Mouse (Mus musculus) forebrain, embryonic 13.5 days (tissue): ENCODE measurements around the gene Kcnmb2. TPM values are rescaled to one million over a fixed set of nuclear protein-coding genes. Genes with fewer than 3 reads are reported as not detected.

ENCODE experiments used
- ATAC-seq: fragments of 200-750 bp; cut with Nextera tagmentation; 2 replicates; pipeline ENCODE4 v1.8.0; 2017
- H3K27ac ChIP-seq: fragments of 300-500 bp; sonication (generic); 2 replicates; pipeline ENCODE4 v1.5.1; 2015; ENCODE audit warnings: inconsistent platforms, mild to moderate bottlenecking, moderate library complexity
- H3K27me3 ChIP-seq: fragments of 300-500 bp; sonication (generic); 2 replicates; pipeline ENCODE4 v1.6.1; 2015; ENCODE audit warnings: mild to moderate bottlenecking, inconsistent platforms
- H3K36me3 ChIP-seq: fragments of 300-500 bp; sonication (generic); 2 replicates; pipeline ENCODE4 v1.6.1; 2015; ENCODE audit warnings: mild to moderate bottlenecking, inconsistent platforms; ENCODE audit not compliant: poor library complexity, severe bottlenecking
- H3K4me1 ChIP-seq: fragments of 300-500 bp; sonication (generic); 2 replicates; pipeline ENCODE4 v1.6.1; 2015; ENCODE audit warnings: inconsistent platforms
- H3K4me2 ChIP-seq: fragments of 300-500 bp; sonication (generic); 2 replicates; pipeline ENCODE4 v1.6.1; 2015; ENCODE audit warnings: inconsistent platforms, mild to moderate bottlenecking, moderate library complexity
- H3K4me3 ChIP-seq: fragments of 300-500 bp; sonication (generic); 2 replicates; pipeline ENCODE4 v1.5.1; 2015; ENCODE audit warnings: mild to moderate bottlenecking, inconsistent platforms
- H3K9ac ChIP-seq: fragments of 300-500 bp; sonication (generic); 2 replicates; pipeline ENCODE4 v1.6.1; 2015; ENCODE audit warnings: mild to moderate bottlenecking, inconsistent platforms
- H3K9me3 ChIP-seq: fragments of 300-500 bp; sonication (generic); replicated peaks from 2 replicates; pipeline ENCODE4 v1.6.1; 2016; ENCODE audit warnings: inconsistent platforms
- WGBS: fragments of 180-500 bp; shearing (Covaris S2); methylation state at CpG from one replicate; pipeline ENCODE4 v1.1.7; 2015; 5-methylcytosine and 5-hydroxymethylcytosine counted together
- polyA plus RNA-seq: library from polyadenylated mRNA; unstranded; fragments of >200 nt; fragmentation: Nextera tagmentation; extraction: Ambion mirVana; gene quantifications from 2 replicates; pipeline ENCODE4 v1.2.1, GENCODE M21; 2015

Kcnmb2 gene
- polyA plus RNA-seq, 1 experiment from 2014 or later: 4.0 TPM

DNA sequence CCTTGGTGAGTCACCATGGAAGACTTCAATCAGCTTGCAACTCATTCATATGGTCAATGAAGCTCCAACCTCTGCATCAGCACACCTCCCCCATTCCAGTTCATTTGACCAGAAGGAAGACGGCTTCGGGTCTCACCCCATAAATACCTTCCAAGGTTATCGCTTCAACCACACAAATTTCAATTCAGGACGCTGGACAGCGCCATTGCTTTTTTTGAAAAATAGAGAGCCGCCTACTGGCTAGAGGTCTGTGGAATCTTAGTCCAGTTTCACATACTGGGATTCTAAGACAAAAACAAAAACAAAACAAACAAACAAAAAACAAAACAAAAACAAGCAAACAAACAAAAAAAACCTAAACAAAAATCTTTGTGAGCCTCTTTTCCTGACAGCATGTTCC is 39.2 kb downstream of the Kcnmb2 start:
- no peak overlapping the region for H3K4me3 ChIP-seq
- no peaks in the 10 kb centered on the region for H3K36me3 ChIP-seq
- H3K27me3 ChIP-seq: no peaks in the 10 kb centered on the region
- H3K9me3 ChIP-seq: no peaks in the 10 kb centered on the region
- no peak overlapping the region for H3K4me2 ChIP-seq
- 33% methylated on average over 6 of the region's 6 CpGs for WGBS
- no peaks in the 10 kb centered on the region for H3K4me1 ChIP-seq
- no peak overlapping the region for H3K27ac ChIP-seq
- no peak overlapping the region for H3K9ac ChIP-seq
- no peak for ATAC-seq

DNA sequence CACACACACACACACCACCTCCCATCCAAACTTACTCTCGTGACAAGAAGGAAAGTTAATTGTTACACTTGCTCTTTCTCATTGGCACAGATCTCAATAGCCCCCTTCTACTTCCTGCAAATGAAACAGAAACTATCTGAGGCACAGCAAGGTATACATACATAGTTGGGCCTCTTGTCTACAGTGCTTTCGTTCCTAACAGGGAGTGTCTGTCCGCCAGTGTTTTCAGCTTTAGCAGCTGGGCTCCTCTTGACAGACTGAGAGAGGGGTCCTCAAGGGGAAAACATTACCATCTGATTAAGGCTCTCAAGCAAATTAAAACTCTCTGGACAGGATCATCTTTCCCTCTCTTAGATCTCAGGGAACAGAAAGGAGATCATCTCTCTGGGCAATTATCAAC is 51.9 kb downstream of the Kcnmb2 start:
- ATAC-seq: no peak

DNA sequence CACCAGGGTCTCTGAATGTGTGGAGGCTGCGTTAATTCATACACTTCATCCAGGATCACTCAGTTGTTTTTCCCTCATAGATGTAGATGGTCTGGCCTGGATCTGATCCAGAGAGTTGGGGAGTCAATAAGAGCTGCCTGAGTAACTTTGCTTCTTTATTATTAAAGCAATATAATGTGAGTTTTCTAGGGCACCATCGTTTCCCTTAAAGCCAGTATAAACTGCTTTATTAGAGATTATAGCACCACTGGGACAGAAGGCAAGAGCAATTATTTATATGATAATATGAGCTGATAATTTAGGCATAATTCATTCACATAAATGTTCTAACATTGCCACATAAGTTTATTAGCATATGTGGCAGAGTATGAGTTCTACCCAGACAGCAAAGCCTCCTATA is 52.7 kb downstream of the Kcnmb2 start:
- no peaks in the 10 kb centered on the region for H3K27me3 ChIP-seq
- no peaks in the 10 kb centered on the region for H3K36me3 ChIP-seq
- H3K27ac ChIP-seq: no peak overlapping the region
- no peak overlapping the region for H3K4me2 ChIP-seq
- H3K9ac ChIP-seq: no peak overlapping the region
- 89% methylated on average over 2 of the region's 2 CpGs for WGBS
- no peak overlapping the region for H3K4me3 ChIP-seq
- no peaks in the 10 kb centered on the region for H3K9me3 ChIP-seq
- no peaks in the 10 kb centered on the region for H3K4me1 ChIP-seq
- no peak for ATAC-seq

More for the DNA sequence above, 51.9 kb downstream of the Kcnmb2 start:
- no peak overlapping the region for H3K4me3 ChIP-seq
- H3K9ac ChIP-seq: no peak overlapping the region
- H3K36me3 ChIP-seq: no peaks in the 10 kb centered on the region
- no peak overlapping the region for H3K4me2 ChIP-seq
- H3K9me3 ChIP-seq: no peaks in the 10 kb centered on the region
- H3K27me3 ChIP-seq: no peaks in the 10 kb centered on the region
- WGBS: 56% methylated on average over 3 of the region's 3 CpGs
- H3K27ac ChIP-seq: no peak overlapping the region
- H3K4me1 ChIP-seq: no peaks in the 10 kb centered on the region

DNA sequence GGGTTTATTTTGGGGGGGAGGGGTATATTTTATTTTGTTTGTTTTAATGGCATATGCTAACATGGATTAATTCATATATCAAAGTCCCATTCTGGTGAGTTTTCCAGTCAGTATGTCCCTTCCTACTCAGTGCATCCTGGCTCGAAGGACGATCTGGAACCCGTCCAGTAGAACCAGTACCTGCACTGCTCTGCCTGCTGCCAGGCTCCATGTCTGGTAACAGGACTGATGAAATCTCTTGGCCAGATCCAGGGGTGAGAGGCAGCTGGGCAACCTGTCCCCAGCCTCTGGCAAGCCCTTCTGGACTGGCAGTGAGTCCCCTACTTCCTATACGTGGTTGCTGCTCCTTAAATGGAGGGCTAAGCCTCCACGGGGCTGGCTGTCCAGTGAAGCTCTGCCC is 57.5 kb downstream of the Kcnmb2 start:
- H3K27me3 ChIP-seq: no peaks in the 10 kb centered on the region
- no peak overlapping the region for H3K4me2 ChIP-seq
- H3K36me3 ChIP-seq: no peaks in the 10 kb centered on the region
- whole genome bisulfite sequencing: 67% methylated on average over 5 of the region's 5 CpGs
- H3K4me1 ChIP-seq: peaks cover 4% of the 10 kb centered on the region; the same call in 1 of the 2 replicates
- H3K9ac ChIP-seq: no peak overlapping the region
- no peak overlapping the region for H3K4me3 ChIP-seq
- no peak for ATAC-seq
- no peak overlapping the region for H3K27ac ChIP-seq
- no peaks in the 10 kb centered on the region for H3K9me3 ChIP-seq

DNA sequence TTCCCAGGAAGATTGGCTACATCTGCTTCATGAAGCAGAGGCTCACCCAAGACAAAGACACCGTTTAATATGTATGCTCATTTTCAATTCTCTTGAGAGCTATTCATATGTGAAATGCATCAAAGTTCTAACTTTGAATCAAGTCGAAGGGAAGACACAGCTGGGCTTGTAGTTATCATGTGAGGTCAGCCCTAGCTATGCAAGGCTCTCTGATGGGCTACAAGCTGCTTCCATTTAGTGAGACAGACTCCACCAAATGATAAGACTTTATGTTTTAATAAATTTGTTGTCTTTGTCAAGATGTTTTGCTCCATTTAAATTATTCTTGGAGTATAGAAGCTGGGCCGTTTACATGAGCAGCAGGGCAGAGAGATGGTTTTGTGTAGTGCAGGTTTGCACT is 58.9 kb downstream of the Kcnmb2 start:
- Histone ChIP-seq H3K9me3 (no peaks in the 10 kb centered on the region), H3K27me3 (no peaks in the 10 kb centered on the region), H3K27ac (no peak overlapping the region), H3K36me3 (no peaks in the 10 kb centered on the region), H3K4me1 (peaks cover 4% of the 10 kb centered on the region; the same call in 1 of the 2 replicates), H3K9ac (no peak overlapping the region), H3K4me2 (no peak overlapping the region), H3K4me3 (no peak overlapping the region)
- ATAC-seq: no peak
- WGBS: 55% methylated on average over 3 of the region's 3 CpGs

DNA sequence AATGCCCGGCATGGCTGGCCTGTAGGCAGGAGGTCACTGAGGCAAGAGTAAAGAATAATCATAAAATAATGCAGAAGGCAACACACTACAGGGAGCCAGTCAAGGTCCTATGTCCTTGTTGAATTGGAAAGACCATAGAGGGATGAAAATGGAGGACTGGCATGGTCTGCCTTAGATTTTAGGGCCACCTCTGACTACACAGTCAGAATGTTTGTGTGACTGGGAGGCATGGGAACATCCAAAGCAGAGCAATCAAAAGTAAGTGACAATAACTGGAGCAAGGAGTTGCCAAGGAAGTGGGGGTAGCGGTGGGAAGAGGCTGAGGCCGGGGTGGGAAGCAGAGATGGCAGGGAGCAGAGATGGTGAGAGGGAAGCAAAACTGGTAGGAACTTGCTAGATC is 60.8 kb downstream of the Kcnmb2 start:
- no peak overlapping the region for H3K9ac ChIP-seq
- H3K4me1 ChIP-seq: peaks cover 4% of the 10 kb centered on the region; the same call in 1 of the 2 replicates
- H3K36me3 ChIP-seq: no peaks in the 10 kb centered on the region
- H3K27me3 ChIP-seq: no peaks in the 10 kb centered on the region
- ATAC-seq: no peak
- WGBS: 97% methylated on average over 3 of the region's 3 CpGs
- H3K9me3 ChIP-seq: no peaks in the 10 kb centered on the region
- H3K4me3 ChIP-seq: no peak overlapping the region
- H3K4me2 ChIP-seq: no peak overlapping the region
- no peak overlapping the region for H3K27ac ChIP-seq

DNA sequence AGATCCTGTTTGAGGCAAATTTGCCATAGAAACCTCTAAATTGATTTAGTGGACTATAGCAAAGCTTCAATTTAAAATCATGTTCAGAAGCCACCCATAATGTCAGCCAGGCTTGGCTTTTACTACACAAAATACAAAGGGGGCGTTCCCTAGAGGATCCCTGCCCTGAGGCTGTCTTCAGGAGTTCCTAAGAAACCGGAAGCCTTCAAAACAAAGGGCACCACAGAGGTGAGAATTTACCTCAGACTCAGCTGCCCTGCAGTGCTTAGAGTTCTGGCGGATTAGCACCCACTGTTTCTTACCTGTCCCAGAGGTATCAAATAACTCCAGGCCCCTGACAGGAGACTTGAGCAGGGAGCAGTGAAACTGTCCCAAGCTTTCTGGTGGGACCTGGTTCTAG is 77.4 kb downstream of the Kcnmb2 start:
- no peak for ATAC-seq
- Histone ChIP-seq H3K4me3 (no peak overlapping the region), H3K9me3 (no peaks in the 10 kb centered on the region), H3K4me1 (0 out of 2 replicates have a peak, but pooled peaks cover 4% of the 10 kb centered on the region), H3K4me2 (no peak overlapping the region), H3K36me3 (no peaks in the 10 kb centered on the region), H3K27ac (no peak overlapping the region), H3K9ac (no peak overlapping the region), H3K27me3 (no peaks in the 10 kb centered on the region)
- 20% methylated on average over 3 of the region's 3 CpGs for WGBS

DNA sequence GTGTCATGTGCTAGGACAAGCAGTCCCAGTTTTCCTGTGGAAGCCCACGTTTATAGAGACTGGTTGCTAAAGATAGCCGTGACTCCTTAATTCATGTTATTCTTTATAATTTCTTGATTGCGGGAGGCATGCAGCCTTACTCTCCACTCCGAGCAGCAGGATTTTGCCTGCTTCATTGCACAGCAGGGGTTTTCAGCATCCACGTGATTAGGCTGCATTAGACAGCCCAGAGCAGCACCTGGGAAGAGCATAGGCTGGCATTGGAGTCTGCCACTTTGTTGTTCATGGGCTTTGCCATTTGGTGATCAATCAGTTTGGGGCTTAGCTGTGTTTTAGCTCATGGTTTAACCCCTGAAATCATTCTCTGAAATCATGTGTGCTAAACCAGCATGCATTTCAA is 80.1 kb downstream of the Kcnmb2 start:
- 39% methylated on average over 5 of the region's 5 CpGs for WGBS
- H3K27me3 ChIP-seq: no peaks in the 10 kb centered on the region
- H3K36me3 ChIP-seq: no peaks in the 10 kb centered on the region
- no peak overlapping the region for H3K9ac ChIP-seq
- H3K27ac ChIP-seq: no peak overlapping the region
- no peaks in the 10 kb centered on the region for H3K9me3 ChIP-seq
- H3K4me3 ChIP-seq: no peak overlapping the region
- peaks cover 10% of the 10 kb centered on the region; the same call in 1 of the 2 replicates for H3K4me1 ChIP-seq
- H3K4me2 ChIP-seq: no peak overlapping the region
- peak; percentile 53; the same call in 1 of the 2 replicates for ATAC-seq

DNA sequence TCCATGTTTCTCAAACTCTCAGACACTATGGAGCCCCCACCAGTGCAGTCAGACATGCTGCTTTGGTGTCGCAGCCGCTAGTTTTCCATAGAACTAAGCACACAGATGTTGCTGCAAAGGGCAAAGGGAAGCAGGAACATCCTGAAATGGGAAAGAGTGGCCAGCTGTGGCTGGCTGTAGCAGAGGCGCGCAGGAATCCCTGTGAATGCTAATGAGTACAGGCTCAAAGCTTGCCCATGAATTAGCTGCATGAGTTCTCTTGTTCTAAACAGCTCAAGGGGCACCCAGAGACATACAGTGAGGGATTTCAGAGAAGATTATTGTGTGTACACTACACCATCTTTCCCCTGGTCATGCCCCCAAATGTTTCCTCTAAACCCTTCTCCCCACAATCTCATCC is 82.8 kb downstream of the Kcnmb2 start:
- H3K27me3 ChIP-seq: no peaks in the 10 kb centered on the region
- no peak overlapping the region for H3K9ac ChIP-seq
- no peaks in the 10 kb centered on the region for H3K9me3 ChIP-seq
- H3K27ac ChIP-seq: no peak overlapping the region
- peak; percentile 66; the same call in 1 of the 2 replicates for ATAC-seq
- no peaks in the 10 kb centered on the region for H3K36me3 ChIP-seq
- H3K4me2 ChIP-seq: no peak overlapping the region
- H3K4me3 ChIP-seq: no peak overlapping the region
- peaks cover 10% of the 10 kb centered on the region; the same call in 1 of the 2 replicates for H3K4me1 ChIP-seq
- WGBS: 67% methylated on average over 4 of the region's 4 CpGs

DNA sequence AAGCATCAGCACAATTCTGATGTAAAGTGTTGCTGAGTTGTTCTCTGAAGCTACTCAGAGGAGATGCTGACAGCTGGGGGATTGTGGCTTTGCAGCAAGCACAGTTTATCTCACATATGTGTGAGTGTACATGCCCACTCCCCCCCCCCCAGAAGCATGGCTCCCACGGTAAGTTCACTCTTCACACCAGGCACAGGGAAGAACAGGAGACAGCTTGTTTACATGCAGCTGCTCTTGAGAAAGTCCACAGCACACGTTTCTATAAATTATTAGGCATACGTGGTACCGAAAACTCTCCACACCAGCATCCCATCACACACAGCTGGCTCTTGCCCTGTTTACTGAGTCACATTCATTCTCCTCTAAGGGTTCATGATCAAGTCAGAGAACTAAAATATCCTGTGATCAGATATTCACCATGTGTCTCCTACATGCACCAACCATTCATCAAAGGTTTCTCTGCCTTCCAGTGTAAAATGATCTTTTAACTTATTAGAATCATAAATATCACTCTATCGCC is 89.3 kb downstream of the Kcnmb2 start:
- Histone ChIP-seq H3K4me3 (no peak overlapping the region), H3K9me3 (no peaks in the 10 kb centered on the region), H3K4me2 (no peak overlapping the region), H3K27ac (no peak overlapping the region), H3K36me3 (no peaks in the 10 kb centered on the region), H3K4me1 (no peaks in the 10 kb centered on the region), H3K9ac (no peak overlapping the region), H3K27me3 (no peaks in the 10 kb centered on the region)
- WGBS: 89% methylated on average over 5 of the region's 5 CpGs
- ATAC-seq: no peak

DNA sequence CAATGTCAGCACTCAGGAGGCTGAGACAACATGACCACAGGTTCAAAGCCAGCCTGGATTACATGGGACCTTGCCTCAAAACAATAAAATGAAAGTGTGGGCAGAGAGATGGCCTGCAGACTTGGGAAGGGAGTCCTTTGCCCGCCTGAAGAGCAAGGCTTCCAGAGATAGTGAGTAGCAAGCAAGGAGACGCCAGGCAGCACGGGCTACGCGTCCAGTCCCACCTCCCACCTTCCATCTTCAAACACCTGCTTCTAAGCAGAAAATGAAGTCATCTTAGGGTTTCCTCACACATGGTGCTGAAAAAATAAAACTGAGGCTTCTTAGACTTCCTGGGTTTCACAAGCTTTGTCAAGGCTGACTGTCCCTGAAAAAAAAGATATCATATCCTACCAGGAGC is 109.3 kb downstream of the Kcnmb2 start:
- H3K4me2 ChIP-seq: no peak overlapping the region
- no peak overlapping the region for H3K27ac ChIP-seq
- 94% methylated on average over 5 of the region's 5 CpGs for WGBS
- no peaks in the 10 kb centered on the region for H3K36me3 ChIP-seq
- H3K27me3 ChIP-seq: no peaks in the 10 kb centered on the region
- H3K4me1 ChIP-seq: no peaks in the 10 kb centered on the region
- no peak for ATAC-seq
- no peak overlapping the region for H3K9ac ChIP-seq
- H3K4me3 ChIP-seq: no peak overlapping the region
- H3K9me3 ChIP-seq: no peaks in the 10 kb centered on the region

DNA sequence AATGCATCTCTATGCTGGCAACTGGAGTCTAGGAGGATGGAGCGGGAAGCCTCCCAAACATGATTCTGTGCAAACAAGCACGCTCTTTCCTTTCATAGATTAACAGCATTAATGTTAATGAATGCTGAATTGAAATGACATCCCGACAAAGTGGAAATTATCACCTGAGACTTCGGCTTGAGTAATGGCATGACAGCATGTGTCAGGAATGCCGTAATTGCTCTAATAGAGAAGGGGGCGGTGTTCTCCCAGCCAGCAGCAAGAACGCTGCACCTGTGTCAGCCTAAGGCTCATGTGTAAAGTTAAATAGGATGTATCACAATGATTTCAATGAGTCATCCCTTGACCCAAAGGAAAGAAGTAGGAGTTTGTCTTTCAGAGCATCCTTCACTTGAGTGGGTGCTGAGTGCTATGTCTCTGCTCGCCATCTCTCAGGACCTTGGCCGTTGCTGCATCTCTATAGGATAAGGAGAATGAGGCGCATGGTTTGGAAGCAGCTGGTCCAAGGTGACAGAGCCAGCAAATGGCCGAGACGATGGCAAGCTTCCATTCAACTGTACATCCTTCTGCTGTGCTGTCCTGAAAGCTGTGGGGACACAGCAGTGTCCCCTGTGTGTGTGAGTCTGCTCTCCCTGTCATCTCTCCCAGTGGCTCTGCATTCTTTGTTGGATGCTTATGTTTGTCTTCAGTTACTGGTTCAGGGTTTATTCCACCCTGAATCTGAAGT is 110.1 kb downstream of the Kcnmb2 start:
- no peaks in the 10 kb centered on the region for H3K9me3 ChIP-seq
- WGBS: 78% methylated on average over 12 of the region's 12 CpGs
- H3K36me3 ChIP-seq: no peaks in the 10 kb centered on the region
- no peaks in the 10 kb centered on the region for H3K4me1 ChIP-seq
- H3K4me2 ChIP-seq: no peak overlapping the region
- H3K27ac ChIP-seq: no peak overlapping the region
- peak; percentile 57; the same call in 1 of the 2 replicates for ATAC-seq
- H3K4me3 ChIP-seq: no peak overlapping the region
- no peaks in the 10 kb centered on the region for H3K27me3 ChIP-seq
- H3K9ac ChIP-seq: no peak overlapping the region

DNA sequence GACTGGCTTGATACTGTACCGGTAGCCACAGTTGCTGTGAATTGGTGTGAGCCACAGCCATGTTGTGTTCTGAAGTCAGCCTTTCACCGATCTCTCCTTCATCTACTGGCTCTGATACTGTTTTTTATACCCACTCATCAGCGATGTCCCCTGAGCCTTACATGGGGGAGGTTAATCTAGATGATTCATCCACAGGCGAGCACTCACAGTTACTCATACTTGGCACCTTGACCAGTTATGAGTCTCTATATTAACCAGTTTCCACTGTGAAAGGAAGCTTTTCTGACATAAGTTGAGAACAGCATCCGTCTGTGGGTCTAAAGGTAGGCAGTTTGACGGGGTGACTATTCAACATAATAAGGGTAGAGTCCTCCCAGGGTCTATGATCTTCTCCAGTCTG is 118.7 kb downstream of the Kcnmb2 start:
- WGBS: 90% methylated on average over 6 of the region's 6 CpGs
- ATAC-seq: no peak
- Histone ChIP-seq H3K27ac (no peak overlapping the region), H3K4me1 (no peaks in the 10 kb centered on the region), H3K4me2 (no peak overlapping the region), H3K9ac (no peak overlapping the region), H3K9me3 (no peaks in the 10 kb centered on the region), H3K4me3 (no peak overlapping the region), H3K36me3 (no peaks in the 10 kb centered on the region), H3K27me3 (no peaks in the 10 kb centered on the region)
